Mouse (Mus musculus): ENCODE measurements around the gene Gtpbp4. TPM values are rescaled to one million over a fixed set of nuclear protein-coding genes. Genes with fewer than 3 reads are reported as not detected.

Gene Gtpbp4
- polyA plus RNA-seq (2016; fragmentation: Nextera tagmentation; extraction: Ambion mirVana): 93.0 and 93.8 TPM in 2 replicates

DNA sequence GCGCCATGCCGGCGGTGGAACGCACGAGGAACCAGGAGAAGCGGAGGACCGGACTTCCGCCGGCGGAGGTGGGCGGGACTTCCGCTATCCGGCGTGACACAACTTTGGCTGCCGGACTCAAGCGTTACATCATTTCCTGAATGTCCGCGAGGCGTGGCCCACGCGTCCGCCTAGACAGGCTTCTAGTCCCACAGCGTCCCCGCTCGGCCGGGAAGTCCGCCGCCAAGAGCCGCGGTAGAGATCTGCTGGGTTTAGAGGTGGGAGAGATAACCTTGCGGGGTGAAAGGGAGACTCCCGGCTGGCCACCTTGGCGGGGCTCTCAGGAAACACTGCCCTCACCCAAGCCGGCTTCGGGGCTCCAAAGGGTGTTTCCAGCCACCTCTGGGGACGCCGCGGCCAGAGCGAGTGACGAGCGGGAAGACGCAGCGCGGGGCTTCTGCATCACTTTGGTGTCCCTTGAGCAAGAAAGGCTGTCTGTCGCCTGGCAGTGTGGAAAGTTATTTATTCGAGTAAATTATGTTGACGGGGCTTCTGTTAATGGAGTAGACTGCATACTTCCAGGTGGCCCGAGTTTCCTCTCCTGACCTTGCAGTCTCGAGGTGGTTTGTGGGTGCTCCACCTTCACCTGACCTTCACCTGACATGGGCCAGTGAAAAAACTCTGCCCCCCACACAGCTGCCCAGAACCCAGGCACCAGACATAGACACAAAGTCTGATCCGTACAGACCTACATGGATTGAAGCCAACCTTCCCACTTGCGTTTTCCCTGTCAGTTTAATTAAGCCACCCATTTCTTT lies at the start of gene Gtpbp4:
TSS of gene Gtpbp4 (minus strand) at position 94 of the 797 bp plus-strand sequence.
- peak within 1 kb of the TSS; percentile 88 for H3K4me2 ChIP-seq (replicated peaks)
- peak within 1 kb of the TSS; percentile 47; the same call in 1 of the 2 replicates for H3K27ac ChIP-seq (replicated peaks)
- ATAC-seq (ENCODE audit: low FRiP score, low read depth): peak; percentile 98
- H3K9ac ChIP-seq (replicated peaks): peak within 1 kb of the TSS; percentile 76
- no peaks in the 10 kb centered on the region for H3K27me3 ChIP-seq
- peak within 1 kb of the TSS; percentile 77 for H3K4me3 ChIP-seq
- peaks cover 5% of the 10 kb centered on the region; the same call in 1 of the 2 replicates for H3K36me3 ChIP-seq
- no peaks in the 10 kb centered on the region for H3K9me3 ChIP-seq
- H3K4me1 ChIP-seq: peaks cover 17% of the 10 kb centered on the region
- under 1% methylated on average over 51 of the region's 51 CpGs for WGBS

GRCm38 (mm10) chr13:9044731-9045130 lies 48.8 kb upstream of the Gtpbp4 start:
- H3K9ac ChIP-seq (replicated peaks): no peak overlapping the region
- no peak for ATAC-seq (ENCODE audit: low FRiP score, low read depth)
- WGBS: 100% methylated on average over 1 of the region's 1 CpGs

GRCm38 (mm10) chr13:9043289-9044049 lies 47.6 kb upstream of the Gtpbp4 start:
- Histone ChIP-seq H3K4me3 (no peak overlapping the region), H3K9me3 (0 out of 2 replicates have a peak, but pooled peaks cover 2% of the 10 kb centered on the region)
- 67% methylated on average over 3 of the region's 3 CpGs for WGBS

More at GRCm38 (mm10) chr13:9044731-9045130, 48.8 kb upstream of the Gtpbp4 start:
- H3K27ac ChIP-seq (replicated peaks): no peak overlapping the region
- no peaks in the 10 kb centered on the region for H3K36me3 ChIP-seq
- H3K4me1 ChIP-seq: no peaks in the 10 kb centered on the region
- no peak overlapping the region for H3K4me2 ChIP-seq (replicated peaks)
- H3K9me3 ChIP-seq: 0 out of 2 replicates have a peak, but pooled peaks cover 2% of the 10 kb centered on the region
- no peaks in the 10 kb centered on the region for H3K27me3 ChIP-seq
- no peak overlapping the region for H3K4me3 ChIP-seq

GRCm38 (mm10) chr13:9040626-9041025 lies 44.7 kb upstream of the Gtpbp4 start:
- H3K4me3 ChIP-seq: no peak overlapping the region
- H3K4me1 ChIP-seq: no peaks in the 10 kb centered on the region
- H3K27ac ChIP-seq (replicated peaks): no peak overlapping the region
- H3K27me3 ChIP-seq: no peaks in the 10 kb centered on the region
- ATAC-seq (ENCODE audit: low FRiP score, low read depth): no peak
- 0 out of 2 replicates have a peak, but pooled peaks cover 2% of the 10 kb centered on the region for H3K9me3 ChIP-seq
- no peak overlapping the region for H3K9ac ChIP-seq (replicated peaks)
- no peaks in the 10 kb centered on the region for H3K36me3 ChIP-seq
- H3K4me2 ChIP-seq (replicated peaks): no peak overlapping the region
- 89% methylated on average over 1 of the region's 1 CpGs for WGBS

More at GRCm38 (mm10) chr13:9043289-9044049, 47.6 kb upstream of the Gtpbp4 start:
- Histone ChIP-seq H3K4me2 (replicated peaks) (no peak overlapping the region), H3K4me1 (no peaks in the 10 kb centered on the region), H3K27ac (replicated peaks) (no peak overlapping the region), H3K27me3 (no peaks in the 10 kb centered on the region), H3K36me3 (no peaks in the 10 kb centered on the region), H3K9ac (replicated peaks) (no peak overlapping the region)
- no peak for ATAC-seq (ENCODE audit: low FRiP score, low read depth)

GRCm38 (mm10) chr13:9031996-9032661 lies 36.2 kb upstream of the Gtpbp4 start:
- Histone ChIP-seq H3K9ac (replicated peaks) (no peak overlapping the region), H3K4me3 (no peak overlapping the region), H3K4me1 (no peaks in the 10 kb centered on the region), H3K36me3 (no peaks in the 10 kb centered on the region), H3K9me3 (no peaks in the 10 kb centered on the region), H3K27ac (replicated peaks) (no peak overlapping the region), H3K27me3 (no peaks in the 10 kb centered on the region), H3K4me2 (replicated peaks) (no peak overlapping the region)
- 78% methylated on average over 8 of the region's 8 CpGs for WGBS
- ATAC-seq (ENCODE audit: low FRiP score, low read depth): no peak

- Histone ChIP-seq H3K9me3 (no peaks in the 10 kb centered on the region), H3K27me3 (no peaks in the 10 kb centered on the region), H3K4me2 (replicated peaks) (no peak overlapping the region), H3K9ac (replicated peaks) (no peak overlapping the region), H3K4me3 (no peak overlapping the region), H3K27ac (replicated peaks) (no peak overlapping the region), H3K36me3 (no peaks in the 10 kb centered on the region), H3K4me1 (no peaks in the 10 kb centered on the region)
- ATAC-seq (ENCODE audit: low FRiP score, low read depth): no peak
- 87% methylated on average over 4 of the region's 4 CpGs for WGBS
Observed at GRCm38 (mm10) chr13:9030364-9030763, 34.5 kb upstream of the Gtpbp4 start.

DNA sequence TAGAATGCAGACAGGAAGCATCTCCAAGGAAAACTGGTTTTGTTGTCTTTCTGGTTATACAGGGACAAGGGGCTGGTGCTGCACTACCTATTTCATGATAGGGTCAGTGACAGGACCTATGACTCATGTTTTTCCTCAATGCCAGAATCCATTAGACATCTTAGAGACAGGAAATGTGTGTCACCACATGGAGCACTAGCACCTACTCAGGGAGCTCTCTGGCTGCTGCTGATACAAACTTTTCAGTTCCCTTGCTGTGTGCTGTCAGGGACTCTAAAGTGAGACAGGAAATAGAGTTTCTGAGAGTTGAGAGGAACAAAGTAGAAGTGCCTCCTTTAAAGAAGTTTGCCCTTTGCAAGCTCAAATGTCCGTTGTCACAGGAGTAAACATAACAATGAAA lies 31.4 kb upstream of the Gtpbp4 start:
- H3K4me2 ChIP-seq (replicated peaks): no peak overlapping the region
- H3K4me3 ChIP-seq: no peak overlapping the region
- no peak overlapping the region for H3K9ac ChIP-seq (replicated peaks)
- H3K27ac ChIP-seq (replicated peaks): no peak overlapping the region
- no peaks in the 10 kb centered on the region for H3K27me3 ChIP-seq
- WGBS: 76% methylated on average over 1 of the region's 1 CpGs
- H3K36me3 ChIP-seq: no peaks in the 10 kb centered on the region
- H3K9me3 ChIP-seq: no peaks in the 10 kb centered on the region
- no peaks in the 10 kb centered on the region for H3K4me1 ChIP-seq
- no peak for ATAC-seq (ENCODE audit: low FRiP score, low read depth)

- H3K27ac ChIP-seq (replicated peaks): no peak overlapping the region
- no peak overlapping the region for H3K9ac ChIP-seq (replicated peaks)
- WGBS: 89% methylated on average over 1 of the region's 1 CpGs
- H3K4me3 ChIP-seq: no peak overlapping the region
- H3K36me3 ChIP-seq: no peaks in the 10 kb centered on the region
- no peaks in the 10 kb centered on the region for H3K27me3 ChIP-seq
- no peaks in the 10 kb centered on the region for H3K4me1 ChIP-seq
- no peaks in the 10 kb centered on the region for H3K9me3 ChIP-seq
- ATAC-seq (ENCODE audit: low FRiP score, low read depth): no peak
- H3K4me2 ChIP-seq (replicated peaks): no peak overlapping the region
Observed at GRCm38 (mm10) chr13:9022623-9023022, 26.7 kb upstream of the Gtpbp4 start.

DNA sequence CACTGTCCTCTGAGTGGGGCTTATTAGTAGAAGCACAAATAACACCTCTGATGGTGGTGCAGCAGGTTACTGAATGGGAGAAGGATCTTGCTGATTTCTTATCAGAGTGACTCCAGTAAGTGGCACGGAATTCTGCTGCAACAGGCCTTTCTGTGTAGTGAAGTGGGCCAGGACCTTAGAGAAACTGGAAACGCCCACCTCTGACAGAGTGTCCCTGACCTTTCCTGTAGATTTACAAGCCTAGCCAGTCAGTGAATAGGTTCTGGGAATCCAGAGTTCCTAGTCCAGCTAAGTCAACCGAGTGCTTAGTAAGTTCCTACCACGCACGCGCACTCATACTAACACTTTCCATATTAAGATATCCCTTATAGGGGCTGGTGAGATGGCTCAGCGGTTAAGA lies 25.7 kb upstream of the Gtpbp4 start:
- H3K9me3 ChIP-seq: no peaks in the 10 kb centered on the region
- H3K27me3 ChIP-seq: no peaks in the 10 kb centered on the region
- no peak for ATAC-seq (ENCODE audit: low FRiP score, low read depth)
- no peak overlapping the region for H3K9ac ChIP-seq (replicated peaks)
- no peak overlapping the region for H3K4me3 ChIP-seq
- H3K4me1 ChIP-seq: no peaks in the 10 kb centered on the region
- no peak overlapping the region for H3K4me2 ChIP-seq (replicated peaks)
- H3K36me3 ChIP-seq: no peaks in the 10 kb centered on the region
- WGBS: 85% methylated on average over 7 of the region's 7 CpGs
- no peak overlapping the region for H3K27ac ChIP-seq (replicated peaks)

DNA sequence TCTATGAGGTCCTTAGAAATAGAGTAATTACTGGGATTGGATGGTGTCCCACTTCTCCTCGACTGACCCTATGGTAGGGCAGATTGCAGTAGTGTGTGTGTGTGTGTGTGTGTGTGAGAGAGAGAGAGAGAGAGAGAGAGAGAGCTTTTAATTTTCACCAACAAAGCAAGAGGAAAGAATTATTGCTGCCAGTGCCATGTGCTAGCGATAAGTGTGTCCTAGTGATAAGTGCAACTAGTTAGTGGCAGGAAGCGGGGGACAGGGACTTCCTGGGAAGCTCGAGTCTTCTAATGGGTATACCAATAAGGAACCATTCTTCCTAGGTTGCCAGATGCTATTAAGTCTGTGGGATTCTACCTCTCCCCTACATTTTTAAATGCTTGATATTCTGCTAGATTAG lies 23.8 kb upstream of the Gtpbp4 start:
- H3K9me3 ChIP-seq: no peaks in the 10 kb centered on the region
- ATAC-seq (ENCODE audit: low FRiP score, low read depth): no peak
- H3K36me3 ChIP-seq: no peaks in the 10 kb centered on the region
- WGBS: 87% methylated on average over 4 of the region's 4 CpGs
- no peak overlapping the region for H3K27ac ChIP-seq (replicated peaks)
- no peak overlapping the region for H3K4me3 ChIP-seq
- H3K27me3 ChIP-seq: no peaks in the 10 kb centered on the region
- no peak overlapping the region for H3K9ac ChIP-seq (replicated peaks)
- H3K4me1 ChIP-seq: no peaks in the 10 kb centered on the region
- no peak overlapping the region for H3K4me2 ChIP-seq (replicated peaks)

- no peaks in the 10 kb centered on the region for H3K9me3 ChIP-seq
- no peaks in the 10 kb centered on the region for H3K4me1 ChIP-seq
- H3K27me3 ChIP-seq: no peaks in the 10 kb centered on the region
- no peak overlapping the region for H3K4me3 ChIP-seq
- no peaks in the 10 kb centered on the region for H3K36me3 ChIP-seq
- no peak overlapping the region for H3K9ac ChIP-seq (replicated peaks)
- WGBS: 68% methylated on average over 2 of the region's 2 CpGs
- H3K27ac ChIP-seq (replicated peaks): no peak overlapping the region
- H3K4me2 ChIP-seq (replicated peaks): no peak overlapping the region
- ATAC-seq (ENCODE audit: low FRiP score, low read depth): no peak
Observed at GRCm38 (mm10) chr13:9018974-9019587, 23.2 kb upstream of the Gtpbp4 start.
